Mouse (Mus musculus) layer of hippocampus, adult 11-12 months (tissue): ENCODE results near the gene Srsf2.
"Not testable (repeated sequence)": the region's sequence is repeated elsewhere in the genome, so short reads cannot be mapped to it uniquely, and the experiment has no call there.

Source experiments
- DNase-seq: peaks from one replicate; pipeline ENCODE4 v3.0.0; 2022; ENCODE audit warnings: low spot score

The Srsf2 gene

GRCm38 (mm10) chr11:116852891-116853511 lies at the start of gene Srsf2:
Gene Srsf2 (minus strand): TSS chr11:116853094.
- peak; percentile 97 for DNase-seq

- DNase-seq, result not testable (repeated sequence)
Measured at GRCm38 (mm10) chr11:116902588-116902987, 49.7 kb upstream of the Srsf2 start.

- no peak for DNase-seq
Measured at GRCm38 (mm10) chr11:116899247-116899646, 46.4 kb upstream of the Srsf2 start.

GRCm38 (mm10) chr11:116895402-116895801 lies 42.5 kb upstream of the Srsf2 start:
- no peak for DNase-seq

- DNase-seq, result peak; percentile 44
Measured at GRCm38 (mm10) chr11:116893532-116894442, 40.9 kb upstream of the Srsf2 start.

- DNase-seq, result no peak
Measured at GRCm38 (mm10) chr11:116887136-116887535, 34.2 kb upstream of the Srsf2 start.

- peak; percentile 88 for DNase-seq
Measured at GRCm38 (mm10) chr11:116885275-116886151, 32.6 kb upstream of the Srsf2 start.

- no peak for DNase-seq
Measured at GRCm38 (mm10) chr11:116884061-116884460, 31.2 kb upstream of the Srsf2 start.

- DNase-seq, result no peak
Measured at GRCm38 (mm10) chr11:116882446-116882845, 29.6 kb upstream of the Srsf2 start.

GRCm38 (mm10) chr11:116881440-116881839 lies 28.5 kb upstream of the Srsf2 start:
- DNase-seq, result no peak

GRCm38 (mm10) chr11:116880839-116881238 lies 27.9 kb upstream of the Srsf2 start:
- no peak for DNase-seq

- no peak for DNase-seq
Measured at GRCm38 (mm10) chr11:116878454-116878853, 25.6 kb upstream of the Srsf2 start.

- DNase-seq, result peak; percentile 58
Measured at GRCm38 (mm10) chr11:116873987-116874386, 21.1 kb upstream of the Srsf2 start.

GRCm38 (mm10) chr11:116871538-116871937 lies 18.6 kb upstream of the Srsf2 start:
- DNase-seq, result no peak

GRCm38 (mm10) chr11:116869641-116870040 lies 16.7 kb upstream of the Srsf2 start:
- no peak for DNase-seq

- no peak for DNase-seq
Measured at GRCm38 (mm10) chr11:116869223-116869622, 16.3 kb upstream of the Srsf2 start.

GRCm38 (mm10) chr11:116868129-116868528 lies 15.2 kb upstream of the Srsf2 start:
- DNase-seq, result peak; percentile 58

- DNase-seq, result no peak
Measured at GRCm38 (mm10) chr11:116865945-116866585, 13.2 kb upstream of the Srsf2 start.

GRCm38 (mm10) chr11:116864444-116864843 lies 11.6 kb upstream of the Srsf2 start:
- DNase-seq, result no peak

- no peak for DNase-seq
Measured at GRCm38 (mm10) chr11:116857183-116857850, 4.4 kb upstream of the Srsf2 start.

GRCm38 (mm10) chr11:116854279-116854678 lies 1.4 kb upstream of the Srsf2 start:
- no peak for DNase-seq
